Mouse (Mus musculus): ENCODE measurements around the gene Pds5a.
"Not testable (repeated sequence)": the region's sequence is repeated elsewhere in the genome, so short reads cannot be mapped to it uniquely, and the experiment has no call there.

Pds5a gene

GRCm38 (mm10) chr5:65697836-65698758 lies at the start of gene Pds5a:
TSS of gene Pds5a (minus strand) at chr5:65698273.
- peak; percentile 45 for DNase-seq (ENCODE audit: low read depth)

DNA sequence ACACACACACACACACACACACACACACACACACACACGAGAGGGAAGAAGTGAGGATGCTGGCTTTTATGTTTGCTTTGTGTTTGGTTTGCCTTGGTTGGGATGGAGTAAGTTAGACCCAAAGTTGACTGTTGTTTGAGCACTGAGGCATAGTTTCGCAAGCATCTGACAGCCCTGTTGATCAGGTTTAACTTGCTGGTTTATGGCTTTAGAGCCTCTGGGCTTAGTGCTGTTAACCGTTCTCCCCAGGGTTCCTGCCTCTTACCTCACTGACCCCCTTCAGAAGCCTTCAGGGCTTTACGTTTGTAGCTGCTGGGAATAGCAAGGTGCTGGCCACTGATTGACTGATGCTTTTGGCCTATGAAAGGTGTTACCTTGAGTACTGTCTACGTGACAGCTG lies 48.8 kb upstream of the Pds5a start:
- no peak for DNase-seq (ENCODE audit: low read depth)

- no peak for DNase-seq (ENCODE audit: low read depth)
Measured at GRCm38 (mm10) chr5:65739366-65739765, 41.3 kb upstream of the Pds5a start.

DNA sequence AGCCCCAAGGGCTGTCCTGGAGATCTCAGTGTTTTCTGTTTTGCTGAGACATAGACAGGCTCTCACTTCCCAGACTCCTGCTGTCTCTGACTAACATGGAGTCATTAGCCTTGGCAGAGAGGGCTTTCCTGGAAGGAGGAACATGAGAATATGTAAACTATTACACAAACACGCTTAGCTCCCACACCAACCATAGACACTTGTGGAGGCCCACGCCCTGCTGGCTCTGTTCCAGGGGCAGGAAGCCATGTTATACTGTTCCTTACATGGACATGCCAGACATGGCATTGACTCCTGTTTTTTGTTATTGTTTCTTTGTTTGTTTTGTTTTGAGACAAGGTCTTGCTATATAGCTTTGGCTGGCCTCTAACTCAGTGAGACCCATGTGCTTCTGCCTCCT lies 37.5 kb upstream of the Pds5a start:
- no peak for DNase-seq (ENCODE audit: low read depth)

GRCm38 (mm10) chr5:65731173-65732007 lies 33.3 kb upstream of the Pds5a start:
- no peak for DNase-seq (ENCODE audit: low read depth)

- DNase-seq (ENCODE audit: low read depth): peak; percentile 72
Measured at GRCm38 (mm10) chr5:65724311-65725054, 26.4 kb upstream of the Pds5a start.

- no peak for DNase-seq (ENCODE audit: low read depth)
Measured at GRCm38 (mm10) chr5:65718368-65718767, 20.3 kb upstream of the Pds5a start.

DNA sequence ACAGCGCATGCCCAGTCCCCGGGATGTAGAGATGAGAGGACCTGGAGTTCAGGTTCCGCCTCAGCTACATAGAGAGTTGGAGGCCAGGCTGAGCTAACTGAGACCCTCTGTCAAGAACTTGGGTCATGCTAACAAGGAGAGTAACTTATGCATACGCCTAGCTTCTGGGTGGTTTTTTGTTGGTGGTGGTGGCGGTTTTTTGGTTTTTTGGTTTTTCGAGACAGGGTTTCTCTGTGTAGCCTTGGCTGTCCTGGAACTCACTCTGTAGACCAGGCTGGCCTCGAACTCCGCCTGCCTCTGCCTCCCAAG lies 19.8 kb upstream of the Pds5a start:
- DNase-seq (ENCODE audit: low read depth): not testable (repeated sequence)

DNA sequence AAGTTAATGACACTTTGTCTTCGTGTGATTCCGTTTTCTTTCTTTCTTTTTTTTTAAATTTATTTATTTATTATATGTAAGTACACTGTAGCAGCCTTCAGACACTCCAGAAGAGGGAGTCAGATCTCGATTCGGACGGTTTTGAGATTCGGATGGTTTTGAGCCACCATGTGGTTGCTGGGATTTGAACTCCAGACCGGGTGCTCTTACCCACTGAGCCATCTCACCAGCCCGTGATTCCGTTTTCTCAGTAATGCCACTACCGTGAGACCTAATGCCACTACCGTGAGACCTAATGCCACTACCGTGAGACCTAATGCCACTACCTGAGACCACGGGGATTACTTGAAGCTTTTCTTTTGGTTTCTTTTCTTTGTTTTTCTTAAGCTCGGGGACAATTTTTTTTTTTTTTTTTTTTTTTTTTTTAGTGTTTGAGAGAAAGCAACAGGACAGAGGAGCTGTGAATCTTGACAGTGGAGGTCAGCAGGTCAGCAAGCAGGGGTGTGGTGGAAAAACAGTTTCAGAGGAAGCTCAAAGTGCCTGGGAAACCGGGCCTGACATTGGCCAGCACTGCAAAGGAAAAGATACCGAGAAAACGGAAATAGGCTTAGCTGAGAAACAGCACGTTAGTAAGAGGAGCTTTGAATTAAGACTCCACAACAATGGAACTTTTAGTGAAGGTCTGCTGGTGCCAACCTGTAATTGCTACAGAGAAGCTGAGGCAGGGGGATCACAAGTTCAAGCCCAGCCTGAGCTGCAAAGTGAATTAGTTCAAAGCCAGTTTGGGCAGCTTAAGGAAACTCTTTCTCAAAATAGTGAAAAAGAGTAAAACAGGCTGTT lies 19.2 kb upstream of the Pds5a start:
- no peak for DNase-seq (ENCODE audit: low read depth)

GRCm38 (mm10) chr5:65715084-65715483 lies 17.0 kb upstream of the Pds5a start:
- DNase-seq (ENCODE audit: low read depth): no peak

DNA sequence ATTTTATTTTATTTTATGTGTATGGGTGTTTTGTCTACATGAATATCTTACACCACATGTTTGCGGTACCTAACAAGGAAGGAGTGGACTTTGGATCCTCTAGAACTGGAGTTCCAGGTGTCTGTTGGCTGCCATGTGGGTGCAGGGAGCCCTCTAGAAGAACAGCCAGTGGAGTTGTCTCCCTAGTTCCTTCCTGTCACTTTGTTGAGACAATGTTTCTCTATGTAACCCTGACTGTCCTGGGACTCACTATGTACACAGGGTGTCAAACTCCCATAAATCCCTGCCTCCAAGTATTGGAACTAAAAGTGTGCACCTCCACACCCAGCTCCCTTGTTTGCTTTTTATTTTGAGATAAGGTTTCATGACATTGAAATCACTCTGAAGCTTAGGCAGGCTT lies 13.4 kb upstream of the Pds5a start:
- no peak for DNase-seq (ENCODE audit: low read depth)

DNA sequence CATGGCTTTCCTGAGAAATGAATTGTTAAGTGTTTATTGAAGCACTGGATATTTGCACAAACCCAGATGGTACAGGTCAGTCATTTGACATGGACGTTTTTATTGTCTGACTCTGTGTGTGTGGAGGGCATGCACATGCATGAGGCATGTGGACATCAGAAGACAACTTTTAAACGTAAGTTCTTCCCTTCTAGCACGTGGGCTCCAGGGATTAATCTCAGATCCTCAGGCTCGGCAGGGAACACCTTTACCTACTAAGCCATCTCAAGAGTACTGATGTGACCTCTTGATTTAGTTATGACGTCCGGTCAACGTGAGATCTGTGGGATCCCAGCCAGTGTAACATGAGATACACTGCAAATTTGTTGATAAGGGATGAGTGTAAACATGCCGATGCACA lies 12.2 kb upstream of the Pds5a start:
- DNase-seq (ENCODE audit: low read depth): no peak

DNA sequence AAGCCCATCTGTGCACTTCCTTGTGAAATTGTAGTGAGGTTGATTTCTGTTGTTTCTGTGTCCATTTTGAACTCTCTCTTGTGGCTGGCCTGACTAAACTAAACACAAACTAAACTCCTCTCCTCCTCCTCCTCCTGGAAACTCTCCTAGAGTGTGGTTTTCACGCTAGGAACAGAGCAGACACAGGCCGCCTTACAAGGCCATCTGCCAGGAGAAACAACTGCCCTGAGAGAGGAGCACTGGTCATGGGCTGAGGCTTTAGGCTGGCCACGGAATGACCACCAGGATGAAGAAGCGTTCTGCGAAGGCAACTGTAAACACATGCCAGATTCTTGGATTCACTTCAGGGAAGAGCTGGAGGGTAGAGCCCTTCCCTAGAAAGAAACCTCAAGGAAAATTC lies 8.9 kb upstream of the Pds5a start:
- peak; percentile 87 for DNase-seq (ENCODE audit: low read depth)

GRCm38 (mm10) chr5:65706171-65706570 lies 8.1 kb upstream of the Pds5a start:
- DNase-seq (ENCODE audit: low read depth): no peak

DNA sequence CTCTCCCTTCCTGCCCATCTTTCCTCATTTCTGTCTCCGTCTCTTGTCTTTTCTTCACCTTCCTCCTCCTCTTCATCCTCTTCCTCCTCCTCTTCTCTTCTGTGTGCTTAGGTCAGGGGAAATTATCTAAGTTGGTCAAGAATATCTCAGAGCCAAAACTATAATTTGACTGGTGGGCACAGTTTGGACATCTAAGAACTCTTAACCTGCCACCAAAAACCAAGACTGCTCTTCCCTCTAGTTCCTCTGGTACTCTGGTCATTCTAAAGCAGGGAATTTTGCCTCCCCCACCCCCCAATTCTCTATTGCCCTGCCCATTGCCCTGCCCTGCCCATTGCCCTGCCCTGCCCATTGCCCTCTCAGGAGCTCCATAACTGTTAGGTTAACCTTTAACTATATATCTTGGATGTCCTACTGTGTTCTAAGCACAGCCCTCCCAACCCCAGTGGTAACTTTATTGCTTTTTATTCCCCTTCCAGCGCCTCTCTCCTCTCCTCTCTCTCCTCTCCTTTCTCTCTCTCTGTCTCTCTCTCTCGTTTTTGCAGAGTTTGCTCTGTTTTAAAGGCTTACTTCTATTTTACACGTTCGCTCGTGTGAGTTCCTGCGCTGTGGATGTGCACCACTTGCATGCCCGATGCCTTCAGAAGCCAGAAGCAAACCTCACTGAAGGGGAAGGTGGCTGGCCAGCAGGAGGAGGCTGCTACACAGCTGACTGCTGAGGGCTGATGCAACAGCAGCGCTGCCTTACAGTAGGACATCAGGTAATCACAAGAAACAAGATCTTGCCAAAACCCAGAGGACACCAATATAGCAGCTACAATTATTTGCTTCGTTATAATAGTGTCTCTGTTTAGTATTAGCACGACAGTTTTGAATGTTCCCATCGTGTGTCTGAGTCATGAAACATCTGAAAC lies 6.9 kb upstream of the Pds5a start:
- no peak for DNase-seq (ENCODE audit: low read depth)

DNA sequence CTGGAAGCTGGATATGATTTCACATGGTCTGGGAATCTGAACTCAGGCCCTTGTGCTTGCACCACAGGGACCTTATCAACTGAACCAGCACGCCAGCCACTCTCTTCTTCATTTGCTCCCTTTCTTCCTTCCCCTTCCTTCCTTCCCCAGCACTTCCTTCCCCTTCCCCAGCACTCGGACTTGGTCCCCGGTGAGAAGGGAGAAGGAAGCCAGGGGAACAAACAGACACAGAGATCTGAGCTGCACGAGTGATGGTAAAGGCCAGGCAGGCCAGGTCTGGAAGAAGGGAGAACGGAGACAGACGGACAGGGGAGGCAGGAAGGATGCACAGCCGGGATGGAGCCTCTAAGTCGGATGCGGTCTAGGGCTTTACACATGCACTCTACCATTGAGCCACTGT lies 5.2 kb upstream of the Pds5a start:
- DNase-seq (ENCODE audit: low read depth): no peak

DNA sequence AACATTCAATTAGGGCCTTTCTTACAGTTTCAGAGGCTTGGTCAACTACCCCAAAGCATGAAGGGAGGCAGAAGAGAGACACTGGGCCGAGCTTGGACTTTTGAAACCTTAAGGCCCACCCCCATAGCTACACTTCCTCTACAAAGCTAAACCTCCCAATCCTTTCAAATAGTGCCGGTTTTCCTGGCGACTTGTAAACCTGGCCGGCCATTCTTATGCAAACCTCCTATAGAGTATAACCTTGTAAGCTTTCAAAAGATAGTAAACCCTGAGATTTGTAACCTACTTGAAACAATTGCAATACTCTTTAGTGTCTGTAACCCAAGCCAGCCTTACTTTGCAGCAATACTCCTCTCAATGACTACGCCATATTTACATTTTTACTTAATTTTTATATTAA lies 2.0 kb upstream of the Pds5a start:
- DNase-seq (ENCODE audit: low read depth): no peak

DNA sequence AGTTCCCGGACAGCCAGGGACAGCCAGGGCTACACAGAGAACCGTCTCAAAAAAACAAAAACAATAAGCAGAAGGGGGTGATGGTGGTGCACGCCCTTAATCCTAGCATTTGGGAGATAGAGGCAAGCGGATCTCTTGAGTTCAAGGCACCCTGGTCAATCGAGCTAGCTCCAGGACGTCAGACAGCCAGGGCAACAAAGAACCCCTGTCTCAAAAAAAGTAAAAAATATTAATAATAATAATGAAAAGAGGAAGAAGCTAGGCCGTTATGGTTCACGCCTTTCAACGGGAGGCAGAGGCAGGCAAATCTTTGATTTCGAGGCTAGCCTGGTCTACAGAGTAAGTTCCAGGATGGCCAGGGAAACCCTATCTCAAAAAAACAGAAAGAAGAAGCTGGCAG lies 1.1 kb upstream of the Pds5a start:
- DNase-seq (ENCODE audit: low read depth): no peak

- no peak for DNase-seq (ENCODE audit: low read depth)
Measured at GRCm38 (mm10) chr5:65698759-65699136, 675 bp upstream of the Pds5a start.

DNA sequence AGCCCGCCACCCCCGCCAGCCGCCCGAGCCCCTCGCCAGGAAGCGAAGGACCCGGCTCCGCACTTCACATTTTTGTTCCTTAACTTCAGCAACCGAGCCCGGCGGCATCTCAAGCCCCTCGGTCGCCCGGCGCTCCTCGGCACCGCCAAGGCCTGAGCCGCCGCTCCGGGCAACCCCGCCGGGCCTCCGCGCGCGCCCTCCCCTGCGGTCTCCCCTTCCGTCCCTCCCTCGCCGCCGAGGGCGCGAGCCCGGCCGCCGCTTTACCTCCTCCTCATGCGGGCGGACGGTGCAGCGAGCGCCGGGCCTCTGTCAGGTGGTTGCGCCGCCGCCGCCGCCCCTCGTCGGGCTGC lies 612 bp downstream of the Pds5a start:
- no peak for DNase-seq (ENCODE audit: low read depth)
